Mouse (Mus musculus): Measurements from ENCODE around the gene Mis18bp1. TPM values are rescaled to one million over a fixed set of nuclear protein-coding genes. Genes with fewer than 3 reads are reported as not detected.
"Not testable (repeated sequence)": the region's sequence is repeated elsewhere in the genome, so short reads cannot be mapped to it uniquely, and the experiment has no call there.

Mis18bp1 gene
- polyA plus RNA-seq, 1 experiment from 2014 or later = 36.8 TPM

- Histone ChIP-seq H3K27me3 (no peaks in the 10 kb centered on the region), H3K4me3 (replicated peaks) (no peak overlapping the region), H3K27ac (replicated peaks) (no peak overlapping the region), H3K36me3 (replicated peaks) (peaks cover 75% of the 10 kb centered on the region), H3K4me1 (replicated peaks) (no peaks in the 10 kb centered on the region), H3K9me3 (replicated peaks) (no peaks in the 10 kb centered on the region), H3K9ac (no peak overlapping the region), H3K4me2 (no peak overlapping the region)
- no peak for ATAC-seq (ENCODE audit: insufficient read depth)
- WGBS (ENCODE audit: insufficient replicate concordance) = 86% methylated on average over 7 of the region's 7 CpGs
These were observed 53.4 kb downstream of the Mis18bp1 start for GRCm38 (mm10) chr12:65118968-65119367.

GRCm38 (mm10) chr12:65114978-65115377, 57.4 kb downstream of the Mis18bp1 start:
- H3K9me3 ChIP-seq (replicated peaks); H3K4me3 ChIP-seq (replicated peaks); ATAC-seq (ENCODE audit: insufficient read depth); H3K4me1 ChIP-seq (replicated peaks); H3K27ac ChIP-seq (replicated peaks); H3K27me3 ChIP-seq; H3K9ac ChIP-seq; H3K4me2 ChIP-seq: not testable (repeated sequence)
- peaks cover 56% of the 10 kb centered on the region for H3K36me3 ChIP-seq (replicated peaks)
- 86% methylated on average over 3 of the region's 3 CpGs for WGBS (ENCODE audit: insufficient replicate concordance)

- Histone ChIP-seq H3K4me1 (replicated peaks) (no peaks in the 10 kb centered on the region), H3K27me3 (no peaks in the 10 kb centered on the region), H3K9me3 (replicated peaks) (no peaks in the 10 kb centered on the region), H3K4me2 (no peak overlapping the region), H3K9ac (no peak overlapping the region), H3K4me3 (replicated peaks) (no peak overlapping the region), H3K36me3 (replicated peaks) (peaks cover 58% of the 10 kb centered on the region), H3K27ac (replicated peaks) (no peak overlapping the region)
- 74% methylated on average over 4 of the region's 4 CpGs for WGBS (ENCODE audit: insufficient replicate concordance)
- no peak for ATAC-seq (ENCODE audit: insufficient read depth)
These were observed 58.5 kb downstream of the Mis18bp1 start for GRCm38 (mm10) chr12:65113925-65114324.

GRCm38 (mm10) chr12:65112811-65113210, 59.6 kb downstream of the Mis18bp1 start:
- 81% methylated on average over 1 of the region's 1 CpGs for WGBS (ENCODE audit: insufficient replicate concordance)

GRCm38 (mm10) chr12:65111503-65111902, 60.9 kb downstream of the Mis18bp1 start:
- Histone ChIP-seq H3K9ac (no peak overlapping the region), H3K9me3 (replicated peaks) (no peaks in the 10 kb centered on the region), H3K27me3 (no peaks in the 10 kb centered on the region), H3K4me3 (replicated peaks) (no peak overlapping the region), H3K27ac (replicated peaks) (no peak overlapping the region), H3K4me1 (replicated peaks) (no peaks in the 10 kb centered on the region), H3K36me3 (replicated peaks) (peaks cover 47% of the 10 kb centered on the region), H3K4me2 (no peak overlapping the region)
- ATAC-seq (ENCODE audit: insufficient read depth) = no peak
- WGBS (ENCODE audit: insufficient replicate concordance) = 65% methylated on average over 3 of the region's 3 CpGs

More at GRCm38 (mm10) chr12:65112811-65113210, 59.6 kb downstream of the Mis18bp1 start:
- H3K9me3 ChIP-seq (replicated peaks) = no peaks in the 10 kb centered on the region
- no peaks in the 10 kb centered on the region for H3K27me3 ChIP-seq
- ATAC-seq (ENCODE audit: insufficient read depth) = no peak
- H3K36me3 ChIP-seq (replicated peaks) = peaks cover 48% of the 10 kb centered on the region
- no peak overlapping the region for H3K4me3 ChIP-seq (replicated peaks)
- no peaks in the 10 kb centered on the region for H3K4me1 ChIP-seq (replicated peaks)
- H3K4me2 ChIP-seq = no peak overlapping the region
- no peak overlapping the region for H3K27ac ChIP-seq (replicated peaks)
- no peak overlapping the region for H3K9ac ChIP-seq

- H3K27me3 ChIP-seq = no peaks in the 10 kb centered on the region
- no peak for ATAC-seq (ENCODE audit: insufficient read depth)
- WGBS (ENCODE audit: insufficient replicate concordance) = 82% methylated on average over 1 of the region's 1 CpGs
These were observed 63.7 kb downstream of the Mis18bp1 start for GRCm38 (mm10) chr12:65108746-65109145.

More at GRCm38 (mm10) chr12:65108746-65109145, 63.7 kb downstream of the Mis18bp1 start:
- H3K9me3 ChIP-seq (replicated peaks) = no peaks in the 10 kb centered on the region
- no peak overlapping the region for H3K9ac ChIP-seq
- H3K27ac ChIP-seq (replicated peaks) = no peak overlapping the region
- H3K4me1 ChIP-seq (replicated peaks) = no peaks in the 10 kb centered on the region
- no peak overlapping the region for H3K4me2 ChIP-seq
- no peak overlapping the region for H3K4me3 ChIP-seq (replicated peaks)
- peaks cover 55% of the 10 kb centered on the region for H3K36me3 ChIP-seq (replicated peaks)

Other genes with a start within 250 kb of the Mis18bp1 start
- 2.8 and 3.5 TPM in 2 replicates for gene Klhl28, start 207.1 kb downstream of the Mis18bp1 start, polyA plus RNA-seq (2015; fragmentation: Nextera tagmentation; extraction: Ambion mirVana)
- 6.0 and 6.5 TPM in 2 replicates for gene Togaram1, start 206.8 kb downstream of the Mis18bp1 start, polyA plus RNA-seq (2015; fragmentation: Nextera tagmentation; extraction: Ambion mirVana)
- gene Prpf39, start 136.3 kb downstream of the Mis18bp1 start, polyA plus RNA-seq (2015; fragmentation: Nextera tagmentation; extraction: Ambion mirVana) = 13.8 and 16.9 TPM in 2 replicates
- gene Fkbp3, start 98.6 kb downstream of the Mis18bp1 start, polyA plus RNA-seq (2015; fragmentation: Nextera tagmentation; extraction: Ambion mirVana) = 84.5 and 116 TPM in 2 replicates
- 5.4 and 6.0 TPM in 2 replicates for gene Fancm, start 97.0 kb downstream of the Mis18bp1 start, polyA plus RNA-seq (2015; fragmentation: Nextera tagmentation; extraction: Ambion mirVana)
- not detected in 2 replicates for gene Wdr20rt, start 52.9 kb upstream of the Mis18bp1 start, polyA plus RNA-seq (2015; fragmentation: Nextera tagmentation; extraction: Ambion mirVana)